ENCODE assay signal across 13 mouse cellular contexts in the genomic region with DNA sequence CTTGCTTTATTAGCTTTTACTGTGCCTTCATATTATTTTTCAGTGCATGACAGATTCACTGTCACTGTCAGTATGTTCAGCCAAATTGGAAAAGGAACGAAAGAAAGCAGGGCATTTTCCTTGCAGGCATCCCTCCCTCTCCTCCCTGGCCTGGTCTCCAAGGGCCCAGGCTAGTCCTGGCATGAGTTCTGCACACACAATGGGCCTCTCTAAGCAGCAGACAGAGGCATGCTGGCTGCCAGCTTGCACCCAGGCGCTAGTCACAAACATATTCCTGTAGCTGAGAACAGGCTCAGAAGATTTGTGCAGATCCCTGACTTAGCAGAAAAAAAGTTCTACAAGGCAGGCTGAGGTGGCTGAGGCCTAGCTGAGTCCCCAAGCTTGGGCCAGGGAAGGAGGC. TPM values are rescaled to one million over a fixed set of nuclear protein-coding genes. Genes with fewer than 3 reads are reported as not detected.
DNase-seq lines count a peak whose midpoint lies in the region; ATAC-seq lines count a peak whose summit lies in the region.
"Had no signal": no experiment of that assay in that cellular context is flagged by ENCODE, and none has a peak within 500 bp of the region (broad histone marks: within the 10 kb centered on the region; RNA-seq: fewer than 3 reads in every experiment).

No protein-coding gene starts in this region.

- no peak overlapping the region for H3K4me2 ChIP-seq in forebrain, embryonic 15.5 days (replicated peaks)
- H3K4me2 ChIP-seq: stomach, embryonic 15.5 days had no signal

- no peaks in the 10 kb centered on the region for H3K27me3 ChIP-seq in forebrain, embryonic 15.5 days
- no peaks in the 10 kb centered on the region for H3K27me3 ChIP-seq in forebrain, embryonic 10.5 days (ENCODE audit: poor library complexity, severe bottlenecking)
- H3K27me3 ChIP-seq: stomach, embryonic 15.5 days had no signal

- H3K4me1 ChIP-seq in forebrain, embryonic 15.5 days: peaks cover 4% of the 10 kb centered on the region; the same call in 1 of the 2 replicates
- H3K4me1 ChIP-seq in forebrain, embryonic 10.5 days: no peaks in the 10 kb centered on the region

- ATAC-seq in forebrain, embryonic 15.5 days (replicated peaks): peak; percentile 74

- no peak overlapping the region for H3K4me3 ChIP-seq in forebrain, embryonic 15.5 days
- no peak overlapping the region for H3K4me3 ChIP-seq in forebrain, embryonic 10.5 days
- H3K4me3 ChIP-seq: stomach, embryonic 15.5 days had no signal

- WGBS in forebrain, embryonic 15.5 days: 42% methylated on average over 2 of the region's 2 CpGs
- 86% methylated on average over 2 of the region's 2 CpGs for WGBS in forebrain, embryonic 10.5 days

- no peaks in the 10 kb centered on the region for H3K9me3 ChIP-seq in forebrain, embryonic 15.5 days
- H3K9me3 ChIP-seq in forebrain, embryonic 10.5 days: no peaks in the 10 kb centered on the region
- H3K9me3 ChIP-seq: stomach, embryonic 15.5 days had no signal

- no peaks in the 10 kb centered on the region for H3K36me3 ChIP-seq in forebrain, embryonic 15.5 days
- H3K36me3 ChIP-seq in forebrain, embryonic 10.5 days (replicated peaks): no peaks in the 10 kb centered on the region
- H3K36me3 ChIP-seq: stomach, embryonic 15.5 days had no signal

- no peak for DNase-seq in forebrain, embryonic 10.5 days (ENCODE audit: extremely low spot score, low spot score)
- DNase-seq in layer of hippocampus, adult 11-12 months (ENCODE audit: low spot score): peak; percentile 50
- no peak for DNase-seq in layer of hippocampus, adult 9-10 months (ENCODE audit: low spot score)
- DNase-seq in NIH3T3 (ENCODE audit: low read depth): peak; percentile 28
- peak; percentile 63 for DNase-seq in gonadal fat pad, adult 2 months (ENCODE audit: low read depth)
- DNase-seq in urinary bladder, adult 18-20 months (ENCODE audit: low spot score in 2 of 2): no peak
- DNase-seq in urinary bladder, postnatal 25 days (ENCODE audit: low spot score): no peak
- DNase-seq: heart, adult 11 months; kidney, postnatal 36 days; right cerebral cortex, postnatal 14 days; thymus, postnatal 25 days had no signal

- H3K27ac ChIP-seq in forebrain, embryonic 15.5 days (replicated peaks): peak overlapping the region; percentile 21
- no peak overlapping the region for H3K27ac ChIP-seq in forebrain, embryonic 10.5 days
- H3K27ac ChIP-seq: stomach, embryonic 15.5 days had no signal

- H3K9ac ChIP-seq in forebrain, embryonic 15.5 days (replicated peaks): no peak overlapping the region
- H3K9ac ChIP-seq: stomach, embryonic 15.5 days had no signal

RNA-seq across cellular contexts. Expression of gene Snta1, which starts 8.6 kb away (rescaled TPM):
- polyA plus RNA-seq in forebrain, embryonic 15.5 days (2015; fragmentation: Nextera tagmentation; extraction: Ambion mirVana): 9.2 and 11.1 TPM in 2 replicates
- polyA plus RNA-seq in forebrain, embryonic 10.5 days (2016; fragmentation: Nextera tagmentation; extraction: Ambion mirVana): 2.5 TPM in 2 replicates
- 40.8 and 51.8 TPM in 2 replicates for polyA plus RNA-seq in gonadal fat pad, adult 2 months (2012; rRNA removed)

RNA-seq across cellular contexts. Expression of gene Cdk5rap1, which starts 26.5 kb away (rescaled TPM):
- polyA plus RNA-seq in forebrain, embryonic 15.5 days (2015; fragmentation: Nextera tagmentation; extraction: Ambion mirVana): 15.3 and 18.2 TPM in 2 replicates
- 13.0 and 14.9 TPM in 2 replicates for polyA plus RNA-seq in forebrain, embryonic 10.5 days (2016; fragmentation: Nextera tagmentation; extraction: Ambion mirVana)
- polyA plus RNA-seq in gonadal fat pad, adult 2 months (2012; rRNA removed): 12.0 and 13.4 TPM in 2 replicates

RNA-seq across cellular contexts. Expression of gene Cbfa2t2, which starts 37.0 kb away (rescaled TPM):
- polyA plus RNA-seq in forebrain, embryonic 15.5 days (2015; fragmentation: Nextera tagmentation; extraction: Ambion mirVana): 78.0 and 82.3 TPM in 2 replicates
- polyA plus RNA-seq in forebrain, embryonic 10.5 days (2016; fragmentation: Nextera tagmentation; extraction: Ambion mirVana): 57.4 and 59.3 TPM in 2 replicates
- 12.0 and 14.4 TPM in 2 replicates for polyA plus RNA-seq in gonadal fat pad, adult 2 months (2012; rRNA removed)

Comparison
In these comparisons a context has a peak if more than half of its experiments do, and no peak if none do; other contexts are left out.
1. DNase-seq: peak in layer of hippocampus, adult 11-12 months (single experiment), NIH3T3 (single experiment) and gonadal fat pad, adult 2 months (single experiment); none in forebrain, embryonic 10.5 days (single experiment), layer of hippocampus, adult 9-10 months (single experiment), urinary bladder, adult 18-20 months (0 of 2) and urinary bladder, postnatal 25 days (single experiment).